Mouse (Mus musculus) heart, embryonic 16.5 days (tissue): ENCODE data around the gene Zc3h15. TPM values are rescaled to one million over a fixed set of nuclear protein-coding genes. Genes with fewer than 3 reads are reported as not detected.

Source experiments
- ATAC-seq: fragments of 200-750 bp; cut with Nextera tagmentation; replicated peaks from 2 replicates; pipeline ENCODE4 v1.8.0; 2017; ENCODE audit warnings: moderate number of reproducible peaks; ENCODE audit not compliant: insufficient read depth, low FRiP score; ENCODE audit errors: extremely low read depth
- H3K27ac ChIP-seq: fragments of 300-500 bp; sonication (generic); 2 replicates; pipeline ENCODE4 v1.5.1; 2014; ENCODE audit warnings: mild to moderate bottlenecking, low read length, control low read depth, moderate library complexity
- H3K27me3 ChIP-seq: fragments of 300-500 bp; sonication (generic); 2 replicates; pipeline ENCODE4 v1.6.1; 2014; ENCODE audit warnings: low read length, mixed read lengths; ENCODE audit not compliant: control insufficient read depth, insufficient read depth
- H3K36me3 ChIP-seq: fragments of 300-500 bp; sonication (generic); 2 replicates; pipeline ENCODE4 v1.6.1; 2014; ENCODE audit not compliant: control insufficient read depth, insufficient read depth
- H3K4me1 ChIP-seq: fragments of 300-500 bp; sonication (generic); 2 replicates; pipeline ENCODE4 v1.6.1; 2014; ENCODE audit warnings: low read length, mixed read lengths; ENCODE audit not compliant: control insufficient read depth, insufficient read depth
- H3K4me2 ChIP-seq: fragments of 300-500 bp; sonication (generic); 2 replicates; pipeline ENCODE4 v1.6.1; 2014; ENCODE audit warnings: low read depth, mild to moderate bottlenecking, control low read depth, low read length
- H3K4me3 ChIP-seq: fragments of 300-500 bp; sonication (generic); 2 replicates; pipeline ENCODE4 v1.5.1; 2014; ENCODE audit warnings: mild to moderate bottlenecking, control low read depth, low read length
- H3K9ac ChIP-seq: fragments of 300-500 bp; sonication (generic); 2 replicates; pipeline ENCODE4 v1.6.1; 2014; ENCODE audit warnings: low read length, control low read depth
- H3K9me3 ChIP-seq: fragments of 300-500 bp; sonication (generic); replicated peaks from 2 replicates; pipeline ENCODE4 v1.6.1; 2016; ENCODE audit warnings: low read length; ENCODE audit not compliant: control insufficient read depth
- WGBS: fragments of 180-500 bp; shearing (Covaris S2); extraction: QIAGEN DNeasy Blood & Tissue Kit; methylation state at CpG from one replicate; pipeline ENCODE4 v1.1.7; 2014; 5-methylcytosine and 5-hydroxymethylcytosine counted together
- polyA plus RNA-seq: library from polyadenylated mRNA; unstranded; fragments of >200 nt; fragmentation: Nextera tagmentation; extraction: Ambion mirVana; gene quantifications from 2 replicates; pipeline ENCODE4 v1.2.1, GENCODE M21; 2015

Zc3h15 gene
- polyA plus RNA-seq, 1 experiment from 2014 or later: 91.3 TPM

- 75% methylated on average over 5 of the region's 5 CpGs for WGBS
- no peaks in the 10 kb centered on the region for H3K27me3 ChIP-seq
- H3K4me1 ChIP-seq: peaks cover 14% of the 10 kb centered on the region
- no peak overlapping the region for H3K9ac ChIP-seq
- H3K9me3 ChIP-seq: no peaks in the 10 kb centered on the region
- ATAC-seq: no peak
- no peak overlapping the region for H3K27ac ChIP-seq
- H3K4me2 ChIP-seq: no peak overlapping the region
- no peak overlapping the region for H3K4me3 ChIP-seq
- peaks cover 10% of the 10 kb centered on the region; the same call in 1 of the 2 replicates for H3K36me3 ChIP-seq
Measured at GRCm38 (mm10) chr2:83669988-83670387, 25.8 kb downstream of the Zc3h15 start.

GRCm38 (mm10) chr2:83671843-83672242 is 27.6 kb downstream of the Zc3h15 start:
- no peak overlapping the region for H3K27ac ChIP-seq
- H3K4me2 ChIP-seq: no peak overlapping the region
- 93% methylated on average over 2 of the region's 2 CpGs for WGBS
- no peaks in the 10 kb centered on the region for H3K27me3 ChIP-seq
- H3K36me3 ChIP-seq: peaks cover 10% of the 10 kb centered on the region; the same call in 1 of the 2 replicates
- no peak for ATAC-seq
- no peak overlapping the region for H3K4me3 ChIP-seq
- no peak overlapping the region for H3K9ac ChIP-seq
- peaks cover 18% of the 10 kb centered on the region for H3K4me1 ChIP-seq
- H3K9me3 ChIP-seq: no peaks in the 10 kb centered on the region

- no peak overlapping the region for H3K4me2 ChIP-seq
- H3K9ac ChIP-seq: no peak overlapping the region
- H3K4me1 ChIP-seq: peaks cover 18% of the 10 kb centered on the region
- H3K9me3 ChIP-seq: no peaks in the 10 kb centered on the region
- 61% methylated on average over 7 of the region's 7 CpGs for WGBS
- no peak overlapping the region for H3K27ac ChIP-seq
- no peaks in the 10 kb centered on the region for H3K27me3 ChIP-seq
- H3K4me3 ChIP-seq: no peak overlapping the region
- peaks cover 10% of the 10 kb centered on the region; the same call in 1 of the 2 replicates for H3K36me3 ChIP-seq
- ATAC-seq: no peak
Measured at GRCm38 (mm10) chr2:83673067-83673466, 28.8 kb downstream of the Zc3h15 start.

- Histone ChIP-seq H3K9ac (no peak overlapping the region), H3K36me3 (peaks cover 10% of the 10 kb centered on the region; the same call in 1 of the 2 replicates), H3K27ac (no peak overlapping the region), H3K9me3 (no peaks in the 10 kb centered on the region), H3K4me2 (no peak overlapping the region), H3K27me3 (no peaks in the 10 kb centered on the region), H3K4me1 (peaks cover 18% of the 10 kb centered on the region), H3K4me3 (no peak overlapping the region)
- WGBS: 43% methylated on average over 2 of the region's 2 CpGs
- ATAC-seq: peak; percentile 51; the same call in 1 of the 2 replicates
Measured at GRCm38 (mm10) chr2:83673843-83674242, 29.6 kb downstream of the Zc3h15 start.

GRCm38 (mm10) chr2:83674421-83674820 is 30.2 kb downstream of the Zc3h15 start:
- H3K4me2 ChIP-seq: no peak overlapping the region
- H3K4me3 ChIP-seq: no peak overlapping the region
- H3K27me3 ChIP-seq: no peaks in the 10 kb centered on the region
- H3K36me3 ChIP-seq: peaks cover 10% of the 10 kb centered on the region; the same call in 1 of the 2 replicates
- no peak for ATAC-seq
- H3K4me1 ChIP-seq: peaks cover 18% of the 10 kb centered on the region
- H3K9ac ChIP-seq: no peak overlapping the region
- no peaks in the 10 kb centered on the region for H3K9me3 ChIP-seq
- H3K27ac ChIP-seq: no peak overlapping the region
- 81% methylated on average over 7 of the region's 7 CpGs for WGBS

- Histone ChIP-seq H3K4me1 (peaks cover 18% of the 10 kb centered on the region), H3K27me3 (no peaks in the 10 kb centered on the region), H3K9me3 (no peaks in the 10 kb centered on the region), H3K27ac (no peak overlapping the region), H3K9ac (no peak overlapping the region), H3K4me2 (no peak overlapping the region), H3K4me3 (no peak overlapping the region), H3K36me3 (peaks cover 10% of the 10 kb centered on the region; the same call in 1 of the 2 replicates)
- ATAC-seq: no peak
- 92% methylated on average over 9 of the region's 9 CpGs for WGBS
Measured at GRCm38 (mm10) chr2:83674896-83675295, 30.7 kb downstream of the Zc3h15 start.

- WGBS: 49% methylated on average over 5 of the region's 5 CpGs
- H3K4me1 ChIP-seq: peaks cover 18% of the 10 kb centered on the region
- no peak for ATAC-seq
Measured at GRCm38 (mm10) chr2:83675681-83676080, 31.4 kb downstream of the Zc3h15 start.

GRCm38 (mm10) chr2:83676226-83676870 is 32.1 kb downstream of the Zc3h15 start:
- Histone ChIP-seq H3K9ac (no peak overlapping the region), H3K27ac (no peak overlapping the region), H3K4me1 (peaks cover 18% of the 10 kb centered on the region), H3K4me3 (no peak overlapping the region), H3K36me3 (peaks cover 10% of the 10 kb centered on the region; the same call in 1 of the 2 replicates), H3K9me3 (no peaks in the 10 kb centered on the region), H3K27me3 (no peaks in the 10 kb centered on the region), H3K4me2 (no peak overlapping the region)
- no peak for ATAC-seq
- 70% methylated on average over 4 of the region's 4 CpGs for WGBS

More at GRCm38 (mm10) chr2:83675681-83676080, 31.4 kb downstream of the Zc3h15 start:
- Histone ChIP-seq H3K27me3 (no peaks in the 10 kb centered on the region), H3K9ac (no peak overlapping the region), H3K9me3 (no peaks in the 10 kb centered on the region), H3K27ac (no peak overlapping the region), H3K36me3 (peaks cover 10% of the 10 kb centered on the region; the same call in 1 of the 2 replicates), H3K4me3 (no peak overlapping the region), H3K4me2 (no peak overlapping the region)

- H3K27me3 ChIP-seq: no peaks in the 10 kb centered on the region
- no peaks in the 10 kb centered on the region for H3K4me1 ChIP-seq
- no peak overlapping the region for H3K27ac ChIP-seq
- no peak for ATAC-seq
- H3K4me3 ChIP-seq: no peak overlapping the region
- no peak overlapping the region for H3K9ac ChIP-seq
- H3K36me3 ChIP-seq: no peaks in the 10 kb centered on the region
- H3K9me3 ChIP-seq: no peaks in the 10 kb centered on the region
- 85% methylated on average over 8 of the region's 8 CpGs for WGBS
- no peak overlapping the region for H3K4me2 ChIP-seq
Measured at GRCm38 (mm10) chr2:83681332-83681731, 37.1 kb downstream of the Zc3h15 start.
